Mouse (Mus musculus) right cerebral cortex, postnatal 4 days (tissue): Measurements from ENCODE around the gene Ntsr2.
"Not testable (repeated sequence)": the region's sequence is repeated elsewhere in the genome, so short reads cannot be mapped to it uniquely, and the experiment has no call there.

ENCODE experiments used
- DNase-seq: peaks from one replicate; pipeline ENCODE4 v3.0.0-alpha.2; 2022

Ntsr2 gene

DNA sequence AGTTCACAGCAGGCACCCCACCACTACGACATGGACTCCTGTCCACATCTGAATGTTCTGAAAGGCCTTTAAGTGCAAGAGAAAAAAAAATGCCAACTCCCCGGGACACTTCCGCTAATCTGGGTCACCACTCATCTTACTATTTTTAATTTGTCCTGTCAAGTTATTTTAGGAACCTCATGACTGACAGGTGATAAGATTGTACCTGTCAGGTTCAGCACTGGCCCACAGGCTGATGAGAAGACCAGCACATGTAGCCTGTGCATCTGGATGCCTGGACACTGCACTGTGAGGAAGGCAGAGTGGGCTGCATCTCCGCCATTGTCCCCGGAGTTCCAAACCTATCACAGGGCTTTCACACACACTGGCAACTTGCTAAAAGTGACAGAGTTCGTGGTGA is 3.4 kb upstream of the Ntsr2 start:
- DNase-seq = no peak

DNA sequence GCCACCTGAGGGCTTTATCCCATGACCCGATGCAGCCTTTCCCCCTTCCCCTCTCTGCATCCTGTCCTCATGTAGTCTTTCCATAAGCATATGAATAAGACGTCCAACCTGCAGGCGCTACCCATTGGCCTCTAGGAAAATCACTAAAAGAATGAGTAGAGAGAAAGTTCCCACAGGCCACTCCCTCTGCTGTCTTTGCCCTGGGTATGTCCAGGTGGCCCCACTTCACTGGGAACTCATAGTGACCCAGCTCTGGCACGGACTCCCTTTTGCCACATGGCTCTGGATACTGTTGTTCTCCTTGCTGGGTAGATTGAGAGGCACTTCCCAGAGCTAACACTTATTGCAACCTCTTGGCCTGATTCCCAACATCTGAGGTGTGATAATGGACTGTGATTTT is 2.4 kb downstream of the Ntsr2 start:
- DNase-seq = no peak

DNA sequence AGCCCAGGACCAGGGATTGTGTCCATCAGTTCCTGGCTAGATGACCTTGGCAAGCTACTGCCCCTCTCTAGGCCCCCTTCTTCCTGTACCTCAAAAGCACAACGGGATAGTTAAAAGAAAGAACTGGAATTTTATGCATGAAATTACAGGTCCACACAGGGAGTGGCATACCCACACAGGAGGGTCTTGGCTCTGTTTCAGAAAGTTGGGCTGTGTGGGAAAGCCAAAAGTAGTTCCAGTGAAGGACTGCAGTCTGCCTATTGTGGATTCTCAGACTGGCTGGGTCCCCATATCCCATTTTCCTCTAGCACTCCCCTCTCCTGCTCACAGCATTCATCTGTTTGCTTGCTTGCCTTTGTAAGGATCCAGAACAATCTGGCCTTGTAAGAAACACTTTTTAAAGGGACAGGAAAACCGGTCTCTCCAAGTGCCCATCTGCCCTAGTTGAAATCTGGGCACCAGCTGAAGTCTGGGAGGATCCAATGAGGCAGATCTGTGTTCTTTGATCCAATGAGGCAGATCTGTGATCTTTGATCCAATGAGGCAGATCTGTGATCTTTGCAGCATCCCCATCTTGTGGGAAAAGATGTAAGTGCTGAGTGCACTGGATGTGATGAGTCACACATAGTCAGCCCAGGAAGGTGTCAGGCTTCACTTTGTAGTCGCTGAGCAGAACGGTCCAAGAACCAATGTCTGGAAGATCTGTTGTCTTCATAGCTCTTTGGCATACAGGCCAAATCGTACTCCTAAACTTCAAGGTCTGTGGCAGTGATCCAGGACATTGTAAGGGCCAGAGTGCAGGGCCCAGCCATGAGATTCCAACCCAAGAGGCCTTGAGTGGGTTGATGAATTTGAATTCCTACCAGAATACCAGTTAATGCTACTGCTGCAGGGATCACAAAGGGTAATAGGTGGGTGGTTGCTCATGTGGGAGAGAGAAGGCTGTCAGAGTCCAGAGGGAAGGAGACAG is 4.0 kb downstream of the Ntsr2 start:
- no peak for DNase-seq

DNA sequence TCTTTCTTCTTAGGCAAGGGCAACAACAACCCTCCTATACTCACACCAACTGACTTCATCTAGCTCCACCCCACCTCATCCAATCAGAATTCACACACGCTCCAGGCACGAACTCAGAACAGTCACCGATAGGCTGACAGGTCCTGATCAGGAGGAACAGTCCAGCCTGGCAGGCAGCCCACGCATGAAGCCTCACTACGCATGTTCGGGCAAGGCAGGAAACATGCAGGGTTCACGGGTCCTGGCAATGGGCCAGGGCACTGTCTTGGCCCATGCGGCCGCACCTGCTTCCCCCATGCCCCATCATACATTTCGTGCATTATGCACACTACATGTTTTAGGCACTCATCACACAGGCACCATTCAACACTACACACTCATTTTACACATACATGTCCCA is 8.3 kb downstream of the Ntsr2 start:
- DNase-seq = peak; percentile 20

DNA sequence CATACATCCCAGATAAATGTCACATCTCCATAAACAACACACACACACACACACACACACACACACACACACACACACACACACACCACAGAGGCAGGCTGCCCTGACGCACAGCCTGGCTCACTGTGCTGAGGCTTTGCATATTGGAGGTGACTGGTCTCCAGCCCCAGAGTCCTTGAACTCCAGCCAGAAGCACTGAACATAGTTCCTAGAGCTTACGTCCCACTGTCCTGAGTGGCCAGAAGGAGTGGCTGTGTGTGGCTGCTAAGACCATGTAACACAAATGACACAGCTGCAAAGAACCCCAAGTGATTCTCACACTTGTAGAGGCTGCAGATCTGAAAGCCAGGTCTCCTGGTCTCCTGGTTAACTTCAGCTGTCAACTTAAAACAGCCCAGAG is 8.8 kb downstream of the Ntsr2 start:
- DNase-seq = no peak

DNA sequence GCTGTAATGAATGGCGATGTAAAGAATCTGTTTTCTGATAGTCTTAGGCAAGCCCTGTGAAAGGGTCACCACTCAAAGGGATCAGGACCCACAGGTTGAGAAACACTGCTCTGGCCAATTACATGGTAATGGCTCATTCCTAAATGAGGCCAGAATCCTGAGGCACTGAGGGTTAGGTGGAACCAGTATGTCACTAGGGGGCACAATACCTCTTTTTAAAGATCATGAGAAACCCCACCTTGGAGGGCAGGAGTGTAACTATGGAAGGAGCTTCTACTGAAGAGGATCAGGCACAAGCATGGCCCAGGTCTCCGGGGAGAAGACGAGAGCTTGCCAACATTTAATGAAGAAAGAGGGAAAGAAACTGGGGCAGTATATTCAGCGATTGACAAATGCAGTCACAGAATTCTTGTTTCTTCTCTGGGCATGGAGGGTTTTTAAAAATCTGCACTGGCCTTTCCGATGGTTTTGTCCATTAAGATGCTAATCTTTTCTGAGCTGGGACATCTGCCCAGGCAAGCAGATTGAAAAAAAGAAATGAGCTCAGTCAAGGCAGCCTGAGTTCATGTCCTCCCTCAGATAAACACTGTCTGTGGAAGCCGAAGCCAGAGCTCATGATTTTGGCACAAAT is 9.9 kb downstream of the Ntsr2 start:
- no peak for DNase-seq

DNA sequence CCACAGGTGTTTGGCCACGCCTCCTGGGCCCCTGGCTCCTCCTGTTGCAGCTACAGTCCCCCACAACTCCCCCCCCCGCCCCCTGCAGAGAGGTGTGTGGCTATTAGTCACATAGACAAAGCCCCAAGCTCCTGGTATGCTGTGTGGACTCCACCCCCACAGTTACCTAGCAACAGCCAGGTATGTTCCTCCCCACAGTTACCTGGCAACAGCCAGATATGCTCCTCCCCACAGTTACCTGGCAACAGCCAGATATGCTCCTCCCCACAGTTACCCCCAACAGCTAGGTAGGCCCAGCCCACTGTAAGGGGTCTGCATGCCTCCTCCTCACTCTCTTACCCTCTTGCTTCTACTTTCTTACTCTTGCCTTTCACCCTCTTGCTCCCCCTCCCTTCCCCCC is 11.8 kb downstream of the Ntsr2 start:
- no peak for DNase-seq

DNA sequence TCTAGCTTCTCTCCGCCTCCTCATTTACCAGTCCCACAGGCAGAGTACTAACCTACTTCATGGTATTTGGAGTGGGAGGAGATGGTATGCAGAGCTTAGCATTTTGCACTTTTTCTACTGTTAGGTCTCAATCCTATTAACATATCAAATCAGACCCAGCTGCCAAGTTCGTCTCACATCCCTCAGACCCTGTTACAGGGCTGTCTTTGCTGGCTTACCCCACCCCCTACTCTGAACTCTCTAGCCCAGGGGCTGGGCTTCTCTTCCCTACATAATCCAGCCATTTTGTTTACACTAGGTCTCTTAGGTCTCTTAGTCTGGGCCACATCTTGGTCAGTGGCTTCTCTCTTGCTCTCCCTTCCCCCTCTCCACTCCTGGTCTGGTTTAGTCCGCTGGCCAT is 16.0 kb downstream of the Ntsr2 start:
- no peak for DNase-seq

DNA sequence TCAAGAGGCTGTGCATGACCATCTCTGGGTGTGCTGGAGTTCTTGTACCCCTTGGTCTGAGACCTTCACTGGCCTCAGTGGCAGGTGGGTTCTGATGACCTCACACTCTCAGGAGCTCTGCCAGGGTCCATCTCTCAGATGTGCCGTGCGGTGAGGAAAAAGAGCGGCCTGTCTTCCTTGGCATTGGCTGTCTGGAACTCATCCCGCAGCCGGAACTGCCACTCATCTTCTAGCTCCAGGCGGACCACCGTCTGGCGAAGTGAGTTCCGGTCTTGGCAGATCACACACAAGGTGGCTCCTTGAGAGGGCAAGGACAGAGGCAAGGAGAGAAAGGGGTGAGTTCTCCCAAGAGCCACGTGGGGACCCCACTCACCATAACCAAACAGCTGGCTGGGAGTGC is 19.1 kb downstream of the Ntsr2 start:
- no peak for DNase-seq

DNA sequence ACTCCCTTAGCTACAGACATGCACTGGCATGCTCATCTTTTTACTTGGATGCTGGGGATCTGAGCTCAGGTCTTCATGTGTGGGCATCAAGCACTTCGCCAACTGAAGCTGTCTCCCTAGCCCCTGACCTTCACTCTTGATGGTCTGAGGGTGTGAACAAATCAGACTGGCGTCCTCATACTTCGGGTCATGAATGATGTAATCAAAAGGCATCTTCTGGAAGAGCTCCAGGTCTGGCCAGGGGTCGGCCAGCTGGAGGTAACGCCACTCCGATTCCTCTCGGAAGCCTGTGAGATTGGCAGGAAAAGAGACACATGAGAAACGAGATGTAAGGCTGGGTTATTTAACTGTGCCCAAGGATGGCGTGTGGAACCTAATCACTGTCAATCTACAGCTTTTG is 37.4 kb downstream of the Ntsr2 start:
- DNase-seq = no peak

DNA sequence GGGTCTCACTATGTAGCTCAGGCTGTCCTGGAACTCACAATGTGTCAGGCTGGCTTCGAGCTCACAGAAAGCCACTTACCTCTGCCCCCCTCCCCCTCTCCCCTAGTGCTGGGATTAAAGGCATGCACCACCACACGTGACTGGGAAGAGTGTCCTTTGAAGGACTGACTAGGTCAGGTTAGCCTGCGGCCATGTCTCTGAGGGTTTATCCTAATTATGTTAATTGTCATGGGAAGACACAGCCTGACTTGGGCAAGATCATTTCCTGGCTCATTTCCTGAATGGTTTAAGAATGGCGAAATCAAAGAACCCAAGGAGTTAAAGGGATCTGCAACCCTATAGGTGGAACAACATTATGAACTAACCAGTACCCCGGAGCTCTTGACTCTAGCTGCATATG is 41.6 kb downstream of the Ntsr2 start:
- no peak for DNase-seq

DNA sequence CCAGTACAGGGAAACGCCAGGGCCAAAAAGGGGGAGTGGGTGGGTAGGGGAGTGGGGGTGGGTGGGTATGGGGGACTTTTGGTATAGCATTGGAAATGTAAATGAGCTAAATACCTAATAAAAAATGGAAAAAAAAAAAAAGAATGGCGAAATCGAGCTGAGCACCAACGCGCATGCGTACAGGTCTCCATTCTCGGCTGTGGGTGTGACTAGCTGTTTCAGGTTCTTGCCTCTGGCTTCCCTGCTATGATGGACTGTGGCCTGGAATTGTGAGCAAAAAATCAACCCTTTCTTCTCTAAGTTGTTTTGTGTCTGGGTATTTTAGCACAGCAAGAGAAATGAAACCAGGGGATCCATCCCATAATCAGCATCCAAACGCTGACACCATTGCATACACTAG is 42.1 kb downstream of the Ntsr2 start:
- DNase-seq = not testable (repeated sequence)

DNA sequence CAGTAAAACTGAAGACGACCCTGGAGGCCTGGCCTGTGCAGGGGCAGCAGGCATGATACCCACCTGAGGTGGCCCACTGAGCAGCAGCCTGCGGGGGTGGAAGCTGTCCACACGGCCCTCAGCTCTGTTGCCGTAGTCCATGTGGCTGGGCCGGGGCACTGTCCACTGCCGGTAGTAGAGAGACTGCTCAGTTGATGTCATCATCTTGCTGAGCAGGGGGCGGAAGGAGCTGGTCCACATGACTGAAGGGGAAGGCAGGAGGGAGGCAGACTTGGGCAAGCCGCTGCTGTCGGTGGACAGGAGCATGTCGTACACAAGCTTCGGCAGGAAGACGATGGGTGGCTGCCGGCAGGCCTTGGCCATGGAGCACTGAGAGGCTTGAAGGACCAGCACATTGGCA is 43.0 kb downstream of the Ntsr2 start:
- DNase-seq = no peak

DNA sequence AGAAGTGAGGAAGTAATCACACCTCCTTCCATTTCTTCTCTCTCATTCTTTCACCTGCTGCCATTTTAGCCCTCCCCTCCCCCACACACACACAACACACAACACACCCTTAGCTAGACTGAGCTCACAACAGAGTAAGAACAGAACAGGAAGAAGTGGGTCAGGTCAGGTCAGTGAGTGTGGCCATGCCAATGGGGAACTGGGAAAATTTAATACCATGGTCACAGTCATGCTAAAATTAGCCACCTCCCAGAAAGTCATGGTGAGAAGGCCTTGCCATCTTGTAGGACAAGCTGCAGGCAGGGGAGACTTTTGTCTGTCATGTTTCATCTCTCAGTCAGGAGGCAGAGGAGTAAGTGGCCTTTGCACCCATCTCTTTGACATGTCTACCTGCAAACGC is 45.5 kb downstream of the Ntsr2 start:
- DNase-seq = no peak
